Mouse (Mus musculus): ENCODE data around the gene Olfr545.

GRCm38 (mm10) chr7:102517051-102517335 is 17.6 kb upstream of the Olfr545 start:
- TF ChIP-seq CTCF (conservative IDR thresholded peaks at IDR 0.05; ENCODE audit: low read length) (no peak), POU5F1 (IDR thresholded peaks at IDR 0.05; ENCODE audit: borderline replicate concordance, low read length) (no peak)
